Mouse (Mus musculus): ENCODE results near the gene Abat.

The Abat gene

GRCm38 (mm10) chr16:8636867-8637216 is 123.6 kb downstream of the Abat start:
- no peak for DNase-seq (ENCODE audit: extremely low spot score)

- peak; percentile 85 for DNase-seq (ENCODE audit: extremely low spot score)
Observed at GRCm38 (mm10) chr16:8637217-8638051, 124.2 kb downstream of the Abat start, which contains the start of the genes Pmm2 and Tmem186. Pmm2 (plus strand) TSS chr16:8637674. Tmem186 (minus strand) TSS chr16:8637712.

GRCm38 (mm10) chr16:8638131-8638530 is 124.9 kb downstream of the Abat start:
- DNase-seq (ENCODE audit: extremely low spot score): no peak

GRCm38 (mm10) chr16:8639466-8640191 is 126.4 kb downstream of the Abat start:
- DNase-seq (ENCODE audit: extremely low spot score): no peak

GRCm38 (mm10) chr16:8643855-8644254 is 130.6 kb downstream of the Abat start:
- DNase-seq (ENCODE audit: extremely low spot score): peak; percentile 35

GRCm38 (mm10) chr16:8645546-8645945 is 132.3 kb downstream of the Abat start:
- no peak for DNase-seq (ENCODE audit: extremely low spot score)

GRCm38 (mm10) chr16:8650007-8650406 is 136.8 kb downstream of the Abat start:
- no peak for DNase-seq (ENCODE audit: extremely low spot score)

- no peak for DNase-seq (ENCODE audit: extremely low spot score)
Observed at GRCm38 (mm10) chr16:8655108-8655507, 141.9 kb downstream of the Abat start.

- DNase-seq (ENCODE audit: extremely low spot score): no peak
Observed at GRCm38 (mm10) chr16:8655599-8655998, 142.4 kb downstream of the Abat start.

- DNase-seq (ENCODE audit: extremely low spot score): no peak
Observed at GRCm38 (mm10) chr16:8656256-8656655, 143.0 kb downstream of the Abat start.

- DNase-seq (ENCODE audit: extremely low spot score): no peak
Observed at GRCm38 (mm10) chr16:8658349-8658748, 145.1 kb downstream of the Abat start.

GRCm38 (mm10) chr16:8658764-8659163 is 145.5 kb downstream of the Abat start:
- no peak for DNase-seq (ENCODE audit: extremely low spot score)

- no peak for DNase-seq (ENCODE audit: extremely low spot score)
Observed at GRCm38 (mm10) chr16:8663022-8663421, 149.8 kb downstream of the Abat start.

- DNase-seq (ENCODE audit: extremely low spot score): no peak
Observed at GRCm38 (mm10) chr16:8663606-8664539, 150.6 kb downstream of the Abat start.

- DNase-seq (ENCODE audit: extremely low spot score): no peak
Observed at GRCm38 (mm10) chr16:8665367-8665766, 152.1 kb downstream of the Abat start.

- DNase-seq (ENCODE audit: extremely low spot score): no peak
Observed at GRCm38 (mm10) chr16:8666452-8666851, 153.2 kb downstream of the Abat start.

GRCm38 (mm10) chr16:8667261-8667660 is 154.0 kb downstream of the Abat start:
- DNase-seq (ENCODE audit: extremely low spot score): no peak

- no peak for DNase-seq (ENCODE audit: extremely low spot score)
Observed at GRCm38 (mm10) chr16:8667814-8668213, 154.6 kb downstream of the Abat start.

GRCm38 (mm10) chr16:8668386-8668785 is 155.2 kb downstream of the Abat start:
- DNase-seq (ENCODE audit: extremely low spot score): no peak

- no peak for DNase-seq (ENCODE audit: extremely low spot score)
Observed at GRCm38 (mm10) chr16:8669432-8669831, 156.2 kb downstream of the Abat start.

- peak; percentile 66 for DNase-seq (ENCODE audit: extremely low spot score)
Observed at GRCm38 (mm10) chr16:8670041-8671035, 157.1 kb downstream of the Abat start.
